Mouse (Mus musculus) hindbrain, embryonic 16.5 days (tissue): ENCODE data around the gene Rasgef1c. TPM values are rescaled to one million over a fixed set of nuclear protein-coding genes. Genes with fewer than 3 reads are reported as not detected.

Source experiments
- ATAC-seq: fragments of 200-750 bp; cut with Nextera tagmentation; 2 replicates; pipeline ENCODE4 v1.8.0; 2017; ENCODE audit warnings: moderate TSS enrichment, moderate library complexity
- H3K27ac ChIP-seq: fragments of 300-500 bp; sonication (generic); 2 replicates; pipeline ENCODE4 v1.5.1; 2014; ENCODE audit warnings: low read depth, mild to moderate bottlenecking, control low read depth, low read length, moderate library complexity
- H3K27me3 ChIP-seq: fragments of 300-500 bp; sonication (generic); replicated peaks from 2 replicates; pipeline ENCODE4 v1.6.1; 2014; ENCODE audit warnings: low read length; ENCODE audit not compliant: control insufficient read depth, insufficient read depth
- H3K36me3 ChIP-seq: fragments of 300-500 bp; sonication (generic); 2 replicates; pipeline ENCODE4 v1.6.1; 2014; ENCODE audit warnings: mild to moderate bottlenecking, low read length, moderate library complexity, mixed read lengths; ENCODE audit not compliant: control insufficient read depth, insufficient read depth
- H3K4me1 ChIP-seq: fragments of 300-500 bp; sonication (generic); 2 replicates; pipeline ENCODE4 v1.6.1; 2014; ENCODE audit warnings: low read depth, low read length; ENCODE audit not compliant: control insufficient read depth, insufficient read depth
- H3K4me2 ChIP-seq: fragments of 300-500 bp; sonication (generic); 2 replicates; pipeline ENCODE4 v1.6.1; 2014; ENCODE audit warnings: mild to moderate bottlenecking, low read length, control low read depth, moderate library complexity
- H3K4me3 ChIP-seq: fragments of 300-500 bp; sonication (generic); 2 replicates; pipeline ENCODE4 v1.5.1; 2014; ENCODE audit warnings: mild to moderate bottlenecking, low read length, control low read depth, moderate library complexity
- H3K9ac ChIP-seq: fragments of 300-500 bp; sonication (generic); 2 replicates; pipeline ENCODE4 v1.6.1; 2014; ENCODE audit warnings: low read depth, mild to moderate bottlenecking, control low read depth, low read length, moderate library complexity
- H3K9me3 ChIP-seq: fragments of 300-500 bp; sonication (generic); 2 replicates; pipeline ENCODE4 v1.6.1; 2014; ENCODE audit warnings: mild to moderate bottlenecking, low read length, moderate library complexity; ENCODE audit not compliant: control insufficient read depth
- WGBS: fragments of 180-500 bp; shearing (Covaris S2); extraction: QIAGEN DNeasy Blood & Tissue Kit; methylation state at CpG from one replicate; pipeline ENCODE4 v1.1.7; 2014; 5-methylcytosine and 5-hydroxymethylcytosine counted together
- polyA plus RNA-seq: library from polyadenylated mRNA; unstranded; fragments of >200 nt; fragmentation: Nextera tagmentation; extraction: Ambion mirVana; gene quantifications from 2 replicates; pipeline ENCODE4 v1.2.1, GENCODE M21; 2015

Gene Rasgef1c
- polyA plus RNA-seq, 1 experiment from 2014 or later = 34.7 TPM

- no peak overlapping the region for H3K4me3 ChIP-seq
- peak; percentile 91 for ATAC-seq
- no peaks in the 10 kb centered on the region; the same call in 1 of the 2 replicates for H3K4me1 ChIP-seq
- H3K9ac ChIP-seq = no peak overlapping the region
- H3K9me3 ChIP-seq = no peaks in the 10 kb centered on the region
- H3K27me3 ChIP-seq = no peaks in the 10 kb centered on the region
- no peak overlapping the region for H3K27ac ChIP-seq
- H3K36me3 ChIP-seq = peaks cover 3% of the 10 kb centered on the region; the same call in 1 of the 2 replicates
- WGBS = 28% methylated on average over 8 of the region's 8 CpGs
- H3K4me2 ChIP-seq = no peak overlapping the region
Measured at GRCm38 (mm10) chr11:49955577-49956261, 54.1 kb downstream of the Rasgef1c start.

GRCm38 (mm10) chr11:49958017-49958416, 56.4 kb downstream of the Rasgef1c start:
- ATAC-seq = no peak
- H3K27ac ChIP-seq = no peak overlapping the region
- no peak overlapping the region for H3K9ac ChIP-seq
- H3K36me3 ChIP-seq = peaks cover 3% of the 10 kb centered on the region; the same call in 1 of the 2 replicates
- no peaks in the 10 kb centered on the region; the same call in 1 of the 2 replicates for H3K4me1 ChIP-seq
- no peak overlapping the region for H3K4me2 ChIP-seq
- no peaks in the 10 kb centered on the region for H3K9me3 ChIP-seq
- H3K27me3 ChIP-seq = no peaks in the 10 kb centered on the region
- no peak overlapping the region for H3K4me3 ChIP-seq
- 84% methylated on average over 10 of the region's 10 CpGs for WGBS

- Histone ChIP-seq H3K27me3 (no peaks in the 10 kb centered on the region), H3K9ac (no peak overlapping the region), H3K4me2 (no peak overlapping the region), H3K9me3 (no peaks in the 10 kb centered on the region), H3K4me1 (no peaks in the 10 kb centered on the region), H3K4me3 (no peak overlapping the region), H3K27ac (no peak overlapping the region), H3K36me3 (peaks cover 3% of the 10 kb centered on the region; the same call in 1 of the 2 replicates)
- WGBS = 38% methylated on average over 10 of the region's 10 CpGs
- peak; percentile 82 for ATAC-seq
Measured at GRCm38 (mm10) chr11:49961098-49961740, 59.6 kb downstream of the Rasgef1c start.

- Histone ChIP-seq H3K9me3 (no peaks in the 10 kb centered on the region), H3K27me3 (no peaks in the 10 kb centered on the region), H3K4me1 (no peaks in the 10 kb centered on the region), H3K27ac (no peak overlapping the region), H3K9ac (no peak overlapping the region), H3K4me2 (no peak overlapping the region), H3K4me3 (no peak overlapping the region), H3K36me3 (peaks cover 3% of the 10 kb centered on the region; the same call in 1 of the 2 replicates)
- no peak for ATAC-seq
- 70% methylated on average over 3 of the region's 3 CpGs for whole genome bisulfite sequencing
Measured at GRCm38 (mm10) chr11:49965320-49965719, 63.7 kb downstream of the Rasgef1c start.

- Histone ChIP-seq H3K4me1 (no peaks in the 10 kb centered on the region), H3K9ac (no peak overlapping the region), H3K36me3 (peaks cover 5% of the 10 kb centered on the region), H3K4me3 (no peak overlapping the region), H3K27me3 (no peaks in the 10 kb centered on the region), H3K27ac (no peak overlapping the region), H3K9me3 (0 out of 2 replicates have a peak, but pooled peaks cover 1% of the 10 kb centered on the region), H3K4me2 (no peak overlapping the region)
- 94% methylated on average over 2 of the region's 2 CpGs for WGBS
- ATAC-seq = no peak
Measured at GRCm38 (mm10) chr11:49969692-49970091, 68.1 kb downstream of the Rasgef1c start.

- no peaks in the 10 kb centered on the region for H3K27me3 ChIP-seq
- ATAC-seq = no peak
- 0 out of 2 replicates have a peak, but pooled peaks cover 2% of the 10 kb centered on the region for H3K9me3 ChIP-seq
- H3K4me2 ChIP-seq = no peak overlapping the region
- H3K9ac ChIP-seq = no peak overlapping the region
- no peaks in the 10 kb centered on the region for H3K4me1 ChIP-seq
- H3K27ac ChIP-seq = no peak overlapping the region
- WGBS = 82% methylated on average over 10 of the region's 10 CpGs
- H3K4me3 ChIP-seq = no peak overlapping the region
- peaks cover 6% of the 10 kb centered on the region for H3K36me3 ChIP-seq
Measured at GRCm38 (mm10) chr11:49973657-49974340, 72.2 kb downstream of the Rasgef1c start.

- Histone ChIP-seq H3K27ac (no peak overlapping the region), H3K4me3 (no peak overlapping the region), H3K9me3 (0 out of 2 replicates have a peak, but pooled peaks cover 2% of the 10 kb centered on the region), H3K36me3 (peaks cover 6% of the 10 kb centered on the region), H3K4me1 (no peaks in the 10 kb centered on the region), H3K27me3 (no peaks in the 10 kb centered on the region), H3K4me2 (no peak overlapping the region), H3K9ac (no peak overlapping the region)
- no peak for ATAC-seq
- WGBS = 74% methylated on average over 1 of the region's 1 CpGs
Measured at GRCm38 (mm10) chr11:49974675-49975074, 73.0 kb downstream of the Rasgef1c start.

- H3K9me3 ChIP-seq = 0 out of 2 replicates have a peak, but pooled peaks cover 2% of the 10 kb centered on the region
- no peak overlapping the region for H3K9ac ChIP-seq
- no peaks in the 10 kb centered on the region for H3K4me1 ChIP-seq
- 83% methylated on average over 10 of the region's 10 CpGs for WGBS
- peaks cover 2% of the 10 kb centered on the region; the same call in 1 of the 2 replicates for H3K36me3 ChIP-seq
- ATAC-seq = no peak
- H3K4me2 ChIP-seq = no peak overlapping the region
- no peaks in the 10 kb centered on the region for H3K27me3 ChIP-seq
- H3K27ac ChIP-seq = no peak overlapping the region
- no peak overlapping the region for H3K4me3 ChIP-seq
Measured at GRCm38 (mm10) chr11:49977963-49978568, 76.4 kb downstream of the Rasgef1c start.
